Mouse (Mus musculus) heart, postnatal 0 days (tissue): Measurements from ENCODE around the gene Creb3l4. TPM values are rescaled to one million over a fixed set of nuclear protein-coding genes. Genes with fewer than 3 reads are reported as not detected.

Experiments
- ATAC-seq: fragments of 200-750 bp; cut with Nextera tagmentation; 2 replicates; pipeline ENCODE4 v1.8.0; 2017; ENCODE audit warnings: low read depth, moderate number of reproducible peaks, moderate library complexity; ENCODE audit not compliant: insufficient read depth
- DNase-seq: peaks from one replicate; pipeline ENCODE4 v3.0.0-alpha.2; 2016; ENCODE audit warnings: low spot score
- H3K27ac ChIP-seq: fragments of 300-500 bp; sonication (generic); 2 replicates; pipeline ENCODE4 v1.5.1; 2014; ENCODE audit warnings: low read depth, mild to moderate bottlenecking
- H3K27me3 ChIP-seq: fragments of 300-500 bp; sonication (generic); 2 replicates; pipeline ENCODE4 v1.6.1; 2014; ENCODE audit warnings: low read length, mixed read lengths; ENCODE audit not compliant: control insufficient read depth, insufficient read depth
- H3K36me3 ChIP-seq: fragments of 300-500 bp; sonication (generic); replicated peaks from 2 replicates; pipeline ENCODE4 v1.6.1; 2014; ENCODE audit warnings: low read length, mixed read lengths; ENCODE audit not compliant: control insufficient read depth, insufficient read depth
- H3K4me1 ChIP-seq: fragments of 300-500 bp; sonication (generic); 2 replicates; pipeline ENCODE4 v1.6.1; 2014; ENCODE audit warnings: antibody characterized with exemption; ENCODE audit not compliant: control insufficient read depth, insufficient read depth
- H3K4me2 ChIP-seq: fragments of 300-500 bp; sonication (generic); 2 replicates; pipeline ENCODE4 v1.6.1; 2014; ENCODE audit warnings: low read depth, mild to moderate bottlenecking, low read length, moderate library complexity
- H3K4me3 ChIP-seq: fragments of 300-500 bp; sonication (generic); 2 replicates; pipeline ENCODE4 v1.5.1; 2014; ENCODE audit warnings: low read depth, low read length
- H3K9ac ChIP-seq: fragments of 300-500 bp; sonication (generic); replicated peaks from 2 replicates; pipeline ENCODE4 v1.6.1; 2014; ENCODE audit warnings: low read depth, low read length, mixed read lengths
- H3K9me3 ChIP-seq: fragments of 300-500 bp; sonication (generic); replicated peaks from 2 replicates; pipeline ENCODE4 v1.6.1; 2016; ENCODE audit warnings: low read length; ENCODE audit not compliant: control insufficient read depth
- CTCF ChIP-seq: IDR thresholded peaks from 2 replicates; pipeline ENCODE4 v1.5.1; 2016; ENCODE audit warnings: antibody characterized with exemption, control low read depth, low read depth
- EP300 ChIP-seq: IDR thresholded peaks from 2 replicates; pipeline ENCODE4 v1.6.1; 2016; ENCODE audit warnings: antibody characterized with exemption, low read depth
- WGBS: fragments of 180-500 bp; shearing (Covaris S2); extraction: QIAGEN DNeasy Blood & Tissue Kit; methylation state at CpG from one replicate; pipeline ENCODE4 v1.1.7; 2014; 5-methylcytosine and 5-hydroxymethylcytosine counted together
- polyA plus RNA-seq: library from polyadenylated mRNA; unstranded; fragments of >200 nt; fragmentation: Nextera tagmentation; extraction: Ambion mirVana; gene quantifications from 2 replicates; pipeline ENCODE4 v1.2.1, GENCODE M21; 2015
- total RNA-seq: library from RNA; depleted of rRNA; stranded (reverse); fragments of >200 nt; gene quantifications from 2 replicates; pipeline ENCODE4 v1.2.3, GENCODE M21; 2014; ENCODE audit warnings: low replicate concordance

Gene Creb3l4
- total and polyA plus RNA-seq, 2 experiments from 2014 or later: 1.2 TPM; not detected in 1

GRCm38 (mm10) chr3:90276858-90277257, 33.5 kb upstream of the Creb3l4 start:
- H3K27ac ChIP-seq: no peak overlapping the region
- no peaks in the 10 kb centered on the region for H3K4me1 ChIP-seq
- ATAC-seq: no peak
- no peak overlapping the region for H3K4me3 ChIP-seq
- TF ChIP-seq CTCF: no peak
- TF ChIP-seq EP300: no peak
- no peak overlapping the region for H3K4me2 ChIP-seq
- H3K27me3 ChIP-seq: no peaks in the 10 kb centered on the region
- H3K36me3 ChIP-seq: peaks cover 90% of the 10 kb centered on the region
- WGBS: 61% methylated on average over 16 of the region's 16 CpGs
- H3K9me3 ChIP-seq: no peaks in the 10 kb centered on the region
- H3K9ac ChIP-seq: no peak overlapping the region
- DNase-seq: no peak

- no peak for ATAC-seq
- Histone ChIP-seq H3K4me2 (no peak overlapping the region), H3K27me3 (no peaks in the 10 kb centered on the region), H3K4me3 (no peak overlapping the region), H3K9me3 (no peaks in the 10 kb centered on the region), H3K36me3 (peaks cover 97% of the 10 kb centered on the region), H3K9ac (no peak overlapping the region), H3K4me1 (no peaks in the 10 kb centered on the region), H3K27ac (no peak overlapping the region)
- DNase-seq: no peak
- 93% methylated on average over 11 of the region's 11 CpGs for WGBS
- no peak for TF ChIP-seq EP300
- no peak for TF ChIP-seq CTCF
Measured at GRCm38 (mm10) chr3:90275286-90275685, 32.0 kb upstream of the Creb3l4 start.

- Histone ChIP-seq H3K36me3 (peaks cover 90% of the 10 kb centered on the region), H3K27me3 (no peaks in the 10 kb centered on the region)
Measured at GRCm38 (mm10) chr3:90273855-90274254, 30.5 kb upstream of the Creb3l4 start.

GRCm38 (mm10) chr3:90272170-90272569, 28.9 kb upstream of the Creb3l4 start:
- H3K4me1 ChIP-seq: 0 out of 2 replicates have a peak, but pooled peaks cover under 1% of the 10 kb centered on the region
- TF ChIP-seq EP300: no peak
- no peak for TF ChIP-seq CTCF
- peaks cover 77% of the 10 kb centered on the region for H3K36me3 ChIP-seq
- H3K9me3 ChIP-seq: no peaks in the 10 kb centered on the region
- no peaks in the 10 kb centered on the region for H3K27me3 ChIP-seq
- 63% methylated on average over 9 of the region's 9 CpGs for WGBS
- no peak overlapping the region for H3K4me3 ChIP-seq
- no peak for DNase-seq
- no peak overlapping the region for H3K4me2 ChIP-seq
- no peak overlapping the region for H3K9ac ChIP-seq
- ATAC-seq: no peak
- no peak overlapping the region for H3K27ac ChIP-seq

More at GRCm38 (mm10) chr3:90273855-90274254, 30.5 kb upstream of the Creb3l4 start:
- no peak overlapping the region for H3K27ac ChIP-seq
- no peak overlapping the region for H3K4me2 ChIP-seq
- H3K4me3 ChIP-seq: no peak overlapping the region
- no peak for TF ChIP-seq CTCF
- no peak for TF ChIP-seq EP300
- H3K4me1 ChIP-seq: no peaks in the 10 kb centered on the region
- ATAC-seq (no peak), DNase-seq (no peak)
- no peaks in the 10 kb centered on the region for H3K9me3 ChIP-seq
- WGBS: 92% methylated on average over 22 of the region's 22 CpGs
- no peak overlapping the region for H3K9ac ChIP-seq

DNA sequence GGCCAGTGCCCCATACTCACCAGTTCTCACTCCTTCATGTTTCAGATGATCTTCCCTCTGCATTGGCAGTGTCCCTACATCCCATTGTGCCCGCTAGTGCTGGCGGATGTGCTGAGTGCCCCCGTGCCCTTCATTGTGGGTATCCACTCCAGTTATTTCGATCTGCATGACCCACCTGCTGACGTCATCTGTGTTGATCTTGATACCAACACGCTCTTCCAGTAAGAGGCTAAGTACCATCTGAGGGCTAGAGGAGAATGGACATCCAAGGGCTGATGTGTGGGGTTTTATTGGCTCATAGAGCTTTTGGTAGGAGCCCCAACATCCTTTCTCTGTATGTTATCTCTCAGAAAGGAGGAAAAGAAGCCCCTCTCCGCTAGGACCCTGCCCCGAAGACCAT, 27.5 kb upstream of the Creb3l4 start:
- Histone ChIP-seq H3K36me3 (peaks cover 63% of the 10 kb centered on the region), H3K4me3 (no peak overlapping the region), H3K9me3 (no peaks in the 10 kb centered on the region), H3K4me1 (peaks cover 10% of the 10 kb centered on the region), H3K4me2 (no peak overlapping the region), H3K27me3 (no peaks in the 10 kb centered on the region), H3K9ac (no peak overlapping the region), H3K27ac (no peak overlapping the region)
- WGBS: 88% methylated on average over 8 of the region's 8 CpGs
- DNase-seq (no peak), ATAC-seq (no peak)
- TF ChIP-seq EP300 (no peak), CTCF (no peak)

GRCm38 (mm10) chr3:90268971-90269370, 25.7 kb upstream of the Creb3l4 start:
- H3K36me3 ChIP-seq: peaks cover 49% of the 10 kb centered on the region
- TF ChIP-seq EP300: no peak
- TF ChIP-seq CTCF: no peak
- 92% methylated on average over 16 of the region's 16 CpGs for whole genome bisulfite sequencing
- no peaks in the 10 kb centered on the region for H3K9me3 ChIP-seq
- H3K27me3 ChIP-seq: no peaks in the 10 kb centered on the region
- ATAC-seq: no peak
- no peak overlapping the region for H3K9ac ChIP-seq
- no peak overlapping the region for H3K4me2 ChIP-seq
- H3K4me1 ChIP-seq: peaks cover 10% of the 10 kb centered on the region
- no peak overlapping the region for H3K27ac ChIP-seq
- DNase-seq: no peak
- no peak overlapping the region for H3K4me3 ChIP-seq
